Mouse (Mus musculus) T-cell, adult 2 months (primary cell): ENCODE results near the gene Camkv.

Experiments used
- DNase-seq: peaks from one replicate; pipeline ENCODE4 v3.0.0; 2022; ENCODE audit warnings: low spot score

Camkv gene

DNA sequence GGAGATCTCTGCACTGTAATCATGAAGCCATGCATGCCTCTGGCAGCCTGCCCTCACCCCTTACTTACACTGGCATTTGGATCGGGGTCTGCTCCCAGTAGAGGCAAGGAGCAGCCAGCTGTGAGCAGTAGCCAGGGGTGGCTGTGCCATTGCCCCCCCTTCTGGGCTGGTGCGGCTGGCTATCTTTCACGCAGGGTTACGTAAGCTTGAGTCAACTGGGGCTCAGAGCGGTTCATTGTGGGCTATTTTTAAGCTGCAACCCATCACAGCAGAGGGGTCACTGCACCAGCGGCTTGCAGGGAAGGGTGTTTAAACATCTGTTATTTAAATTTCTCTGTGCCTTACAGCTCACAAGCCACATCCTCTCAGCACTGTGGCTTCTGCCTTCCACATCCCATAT is 11.5 kb upstream of the Camkv start:
- no peak for DNase-seq

DNA sequence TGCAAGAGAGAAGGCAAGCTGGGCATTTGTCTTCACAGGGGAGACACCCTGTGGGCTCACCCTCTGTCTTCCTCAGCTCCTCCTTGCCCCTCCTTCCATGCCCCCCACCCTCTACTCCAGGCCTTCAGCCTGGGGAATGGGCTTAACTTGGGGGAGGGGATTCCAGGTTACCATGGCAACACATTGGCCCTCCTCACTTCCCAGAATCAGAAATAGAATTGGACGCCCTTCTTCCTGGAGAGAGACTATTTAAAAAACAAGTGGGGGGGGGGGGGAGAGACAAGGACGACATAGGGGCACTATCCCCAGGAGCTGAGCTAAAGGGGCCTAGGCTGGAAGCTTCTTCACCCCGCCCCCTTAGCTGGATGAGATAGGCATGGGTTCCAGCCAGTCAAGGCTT is 10.2 kb upstream of the Camkv start:
- DNase-seq, result no peak

DNA sequence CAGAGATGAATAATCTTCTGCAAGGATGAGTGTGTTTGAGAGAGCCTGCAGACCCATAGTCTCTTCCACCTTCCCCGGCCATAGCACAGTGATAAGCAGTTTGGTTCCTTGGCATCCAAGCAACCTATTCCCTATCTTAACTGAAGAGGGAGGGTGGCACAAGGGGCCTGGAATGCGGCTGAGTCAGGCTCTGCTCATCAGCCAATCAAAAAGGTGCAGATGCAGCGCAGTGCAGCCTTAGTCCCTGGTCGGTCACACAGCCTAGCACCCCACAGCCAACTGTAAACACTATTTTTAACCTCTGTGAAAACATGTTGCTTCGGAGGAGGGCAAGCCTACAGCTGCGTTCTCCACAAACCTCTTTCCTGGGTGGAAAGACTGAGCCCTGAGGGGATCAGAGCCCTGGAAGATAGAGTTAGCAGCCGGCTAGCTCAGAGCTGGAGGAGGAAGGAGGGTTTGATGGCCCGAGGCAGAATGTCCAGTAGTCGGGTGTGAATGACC is 8.5 kb upstream of the Camkv start:
- DNase-seq, result no peak

DNA sequence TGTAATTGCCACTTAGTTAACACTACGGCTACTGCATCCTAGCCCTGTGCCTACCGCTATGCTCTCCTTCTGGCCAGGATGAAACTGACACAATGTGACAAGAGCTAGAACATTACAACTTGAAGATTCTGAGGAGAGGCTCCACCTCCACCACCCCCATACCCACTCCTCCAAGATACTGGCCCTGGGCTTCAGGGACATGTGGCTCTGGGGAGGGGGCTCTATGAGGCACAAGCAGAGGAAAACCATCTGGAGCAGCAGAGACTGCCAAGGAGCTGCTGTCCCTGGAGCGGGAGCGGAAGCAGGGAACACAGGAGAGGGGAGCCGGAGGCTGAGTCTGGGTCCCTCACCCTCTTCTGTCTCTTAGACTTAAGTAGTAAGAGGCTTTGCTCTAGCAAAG is 7.7 kb upstream of the Camkv start:
- DNase-seq, result no peak

DNA sequence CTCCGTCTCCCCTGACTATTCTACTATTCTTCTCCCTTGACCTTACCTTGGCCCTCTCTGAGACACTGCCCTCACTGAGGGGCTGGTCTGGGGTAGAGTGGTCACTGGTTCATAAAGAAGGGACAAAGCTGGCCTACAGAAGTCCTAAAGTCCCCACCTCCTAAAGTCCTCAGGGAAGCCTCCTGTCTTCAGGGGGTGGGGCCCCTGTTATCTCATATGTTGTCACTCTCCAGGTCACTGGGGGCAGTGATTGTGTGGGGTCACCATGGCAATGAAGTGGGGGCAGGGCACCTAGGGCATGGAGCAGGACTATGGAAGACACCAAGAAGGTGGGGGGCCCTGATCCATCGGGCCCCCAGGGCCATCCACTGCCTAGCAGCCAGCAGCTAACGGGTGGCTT is 7.3 kb upstream of the Camkv start, which contains the start of gene Actl11:
Gene Actl11 (plus strand): TSS at position 301 of the 400 bp plus-strand sequence.
- no peak for DNase-seq

DNA sequence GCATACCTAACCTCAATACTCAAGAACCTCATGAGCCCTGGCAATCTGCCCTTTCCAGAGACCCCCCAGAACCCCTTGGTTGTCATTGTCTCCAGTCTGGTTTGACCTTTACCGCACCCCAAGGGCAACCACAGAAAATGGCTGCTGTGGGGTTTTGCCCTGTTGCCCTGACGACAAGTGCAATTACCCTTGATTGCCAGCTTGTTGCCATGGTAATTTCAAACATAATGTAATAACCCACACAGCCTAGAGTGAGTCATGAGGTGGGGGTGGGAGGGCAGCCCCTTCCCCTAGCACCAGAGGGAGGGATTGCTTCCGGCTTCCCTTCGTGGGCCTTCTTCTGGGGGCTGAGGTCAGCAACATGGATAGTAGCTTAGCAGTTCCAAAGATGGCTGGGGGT is 3.3 kb upstream of the Camkv start:
- DNase-seq, result no peak

DNA sequence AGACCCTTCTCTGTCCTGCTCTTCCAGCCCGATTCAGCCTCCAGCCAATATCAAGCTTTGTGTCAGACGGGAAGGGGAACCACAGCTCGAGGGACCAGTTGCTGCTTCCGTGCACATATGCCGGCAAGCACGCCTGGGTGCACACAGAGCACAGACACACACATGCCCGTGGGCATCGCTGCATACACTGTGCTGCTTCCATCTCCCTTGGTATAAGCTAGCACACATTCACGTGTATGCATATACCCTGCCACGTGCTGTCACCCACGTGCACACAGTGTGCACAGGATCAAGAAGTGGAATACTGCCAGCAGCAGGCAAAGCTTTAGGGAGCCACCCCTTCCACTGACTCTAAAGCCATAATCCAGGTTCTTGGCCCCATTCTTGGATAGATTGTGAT is 1.3 kb upstream of the Camkv start:
- no peak for DNase-seq

DNA sequence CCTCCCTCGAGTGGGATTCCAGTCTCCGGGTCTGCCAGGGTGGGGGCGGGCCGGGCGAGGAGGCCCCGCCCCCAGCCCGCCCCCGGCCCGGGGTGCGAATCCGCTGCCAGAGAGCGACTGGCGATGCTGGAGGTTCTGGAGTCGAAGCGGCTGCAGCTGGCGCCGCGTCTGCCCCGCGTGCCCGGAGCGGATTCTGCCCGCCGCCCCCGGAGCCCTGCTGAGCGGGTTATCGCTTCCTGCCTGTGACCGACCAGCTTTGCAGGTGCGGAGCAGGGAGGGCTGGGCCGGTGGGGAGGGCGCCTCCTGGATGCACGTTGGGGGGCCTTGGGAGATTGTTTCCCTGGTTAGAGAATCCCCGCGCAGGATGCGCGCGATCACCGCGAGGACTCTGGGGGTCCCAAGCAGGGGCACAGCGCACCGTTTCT is 328 bp downstream of the Camkv start:
- peak; percentile 53 for DNase-seq

DNA sequence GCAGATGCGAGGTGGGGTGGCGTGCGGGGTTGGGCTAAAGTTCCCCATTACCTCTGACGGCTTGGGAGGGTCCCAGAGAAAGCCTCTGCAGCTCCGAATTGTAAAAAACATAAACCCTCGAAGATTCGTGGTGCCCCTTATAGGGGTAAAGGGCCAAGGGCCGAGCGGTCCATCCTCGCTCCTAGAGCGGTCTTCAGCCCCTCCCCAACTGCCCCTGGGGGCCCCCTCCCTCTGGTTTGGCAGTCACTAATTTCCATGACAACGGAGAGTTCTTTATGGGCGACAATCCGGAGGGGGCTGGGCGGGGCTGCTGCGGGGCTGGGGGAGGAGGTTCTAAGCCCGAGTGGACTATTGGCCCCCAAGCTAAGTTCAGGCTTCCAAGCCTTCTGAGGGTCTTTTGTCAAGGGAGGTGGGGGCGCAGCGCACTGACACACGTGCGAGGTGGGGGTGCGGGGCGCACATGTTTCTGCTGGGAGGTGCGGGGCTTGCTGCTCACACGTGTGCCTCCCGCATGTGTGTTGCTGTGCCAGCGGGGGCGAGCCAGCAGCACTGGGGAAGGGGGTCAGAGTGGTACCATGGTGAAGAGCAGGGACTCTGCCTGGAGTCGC is 845 bp downstream of the Camkv start:
- DNase-seq, result no peak

DNA sequence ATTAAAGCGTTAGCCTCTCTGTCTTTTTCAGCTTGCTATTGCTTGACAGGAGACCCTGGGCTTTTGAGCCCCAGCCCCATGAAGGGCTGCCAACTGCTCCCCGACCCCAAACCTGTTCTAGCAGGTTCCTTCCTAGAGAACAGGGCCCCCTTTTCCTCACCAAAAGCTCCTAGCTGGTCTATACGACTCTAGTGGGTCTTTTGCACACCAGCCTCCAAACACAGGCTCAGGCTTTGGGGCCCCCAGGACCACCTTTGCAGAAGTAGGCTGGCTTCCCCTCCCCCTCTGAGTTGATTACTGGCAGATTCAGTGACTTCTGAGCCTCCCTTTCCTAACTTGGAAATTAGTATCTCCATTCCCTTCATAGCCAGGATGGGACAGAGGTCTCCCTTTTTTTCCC is 1.4 kb downstream of the Camkv start:
- no peak for DNase-seq

DNA sequence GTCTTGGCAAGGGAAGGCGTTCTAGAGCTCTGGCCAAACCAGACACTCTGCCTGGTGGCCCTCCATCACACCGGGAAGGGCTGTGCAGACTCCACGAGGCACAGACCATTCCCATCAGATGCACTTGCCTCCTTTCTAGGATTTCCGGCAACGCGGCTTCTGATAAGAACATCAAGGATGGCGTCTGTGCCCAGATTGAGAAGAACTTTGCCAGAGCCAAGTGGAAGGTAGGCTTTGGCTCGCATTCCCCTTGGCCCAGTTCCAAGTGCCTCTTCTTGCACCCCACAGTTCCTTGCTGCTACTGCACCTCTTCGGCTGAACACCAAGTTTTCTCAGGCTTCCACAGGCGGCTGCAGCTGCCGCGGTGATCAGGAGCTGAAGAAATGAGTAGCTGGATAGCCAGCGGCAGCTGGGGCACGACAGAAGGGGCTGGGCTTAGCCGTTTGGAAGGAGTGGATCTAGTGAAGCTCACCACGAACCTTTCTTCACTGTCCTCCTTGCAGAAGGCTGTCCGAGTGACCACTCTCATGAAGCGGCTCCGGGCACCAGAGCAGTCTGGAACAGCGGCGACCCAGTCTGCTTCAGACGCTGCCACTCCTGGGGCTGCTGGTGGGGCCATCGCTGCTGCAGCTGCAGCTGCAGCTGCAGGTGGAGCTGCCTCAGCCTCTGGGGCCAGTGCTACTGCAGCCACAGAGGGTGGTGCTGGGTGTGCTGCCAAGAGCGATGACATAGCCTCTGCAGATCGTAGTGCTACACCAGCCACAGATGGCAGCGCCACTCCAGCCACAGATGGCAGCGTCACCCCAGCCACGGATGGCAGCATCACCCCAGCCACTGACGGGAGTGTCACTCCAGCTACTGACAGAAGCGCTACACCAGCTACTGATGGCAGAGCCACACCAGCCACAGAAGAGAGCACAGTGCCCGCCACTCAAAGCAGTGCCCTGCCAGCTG is 12.0 kb downstream of the Camkv start:
- DNase-seq, result no peak

DNA sequence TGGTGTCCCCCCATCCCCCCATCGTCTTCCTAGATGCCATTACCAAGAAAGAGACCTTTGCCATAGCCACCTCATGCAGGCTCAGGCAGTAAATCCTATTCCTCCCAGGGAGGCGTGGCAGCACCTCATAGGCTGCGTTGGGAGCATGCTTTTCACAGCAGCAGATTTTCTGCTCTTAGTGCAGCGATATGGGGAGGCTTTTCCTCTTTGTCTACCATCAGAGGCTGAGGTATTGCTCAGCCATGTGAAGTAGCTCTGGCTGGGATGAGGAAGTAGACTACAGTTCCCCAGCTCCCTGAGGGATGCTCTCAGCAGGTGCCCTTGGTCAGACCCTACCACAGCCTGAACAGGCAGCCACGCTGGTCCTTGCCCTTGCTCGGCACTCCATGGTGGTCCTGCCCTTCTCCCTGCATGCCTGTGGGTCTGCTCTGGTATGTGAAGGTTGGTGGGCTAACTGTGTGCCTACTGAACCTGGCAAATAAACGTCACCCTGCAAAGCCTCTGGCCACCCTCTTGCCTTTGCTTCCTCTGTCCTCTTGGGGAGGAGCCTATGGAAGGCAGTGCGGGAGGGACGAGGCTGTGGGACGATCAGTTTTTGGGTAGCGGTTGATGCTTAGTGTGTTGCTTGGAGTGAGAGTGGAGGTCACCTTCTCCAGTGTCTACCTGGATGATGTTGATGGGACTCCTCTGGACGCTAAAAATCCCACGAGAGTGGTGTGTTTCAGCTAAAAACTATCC is 13.9 kb downstream of the Camkv start:
- no peak for DNase-seq

DNA sequence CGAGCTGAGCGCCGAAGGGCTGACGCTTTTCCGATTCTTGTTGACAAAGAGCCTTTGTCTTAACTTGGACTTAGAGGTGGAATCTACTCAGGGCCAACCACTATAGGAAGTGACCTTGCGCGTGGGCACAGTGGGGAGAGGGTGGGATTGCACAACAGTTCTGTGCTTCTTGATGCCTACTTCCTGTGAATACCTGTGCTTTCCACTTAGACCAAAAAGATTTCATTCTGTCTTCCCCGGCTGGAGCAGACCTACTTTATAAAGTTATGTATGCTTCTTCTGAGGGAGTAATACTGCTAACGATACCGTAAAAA is 14.4 kb downstream of the Camkv start, which contains the start of gene Traip:
Gene Traip (plus strand): TSS at position 215 of the 314 bp plus-strand sequence.
- DNase-seq, result no peak

DNA sequence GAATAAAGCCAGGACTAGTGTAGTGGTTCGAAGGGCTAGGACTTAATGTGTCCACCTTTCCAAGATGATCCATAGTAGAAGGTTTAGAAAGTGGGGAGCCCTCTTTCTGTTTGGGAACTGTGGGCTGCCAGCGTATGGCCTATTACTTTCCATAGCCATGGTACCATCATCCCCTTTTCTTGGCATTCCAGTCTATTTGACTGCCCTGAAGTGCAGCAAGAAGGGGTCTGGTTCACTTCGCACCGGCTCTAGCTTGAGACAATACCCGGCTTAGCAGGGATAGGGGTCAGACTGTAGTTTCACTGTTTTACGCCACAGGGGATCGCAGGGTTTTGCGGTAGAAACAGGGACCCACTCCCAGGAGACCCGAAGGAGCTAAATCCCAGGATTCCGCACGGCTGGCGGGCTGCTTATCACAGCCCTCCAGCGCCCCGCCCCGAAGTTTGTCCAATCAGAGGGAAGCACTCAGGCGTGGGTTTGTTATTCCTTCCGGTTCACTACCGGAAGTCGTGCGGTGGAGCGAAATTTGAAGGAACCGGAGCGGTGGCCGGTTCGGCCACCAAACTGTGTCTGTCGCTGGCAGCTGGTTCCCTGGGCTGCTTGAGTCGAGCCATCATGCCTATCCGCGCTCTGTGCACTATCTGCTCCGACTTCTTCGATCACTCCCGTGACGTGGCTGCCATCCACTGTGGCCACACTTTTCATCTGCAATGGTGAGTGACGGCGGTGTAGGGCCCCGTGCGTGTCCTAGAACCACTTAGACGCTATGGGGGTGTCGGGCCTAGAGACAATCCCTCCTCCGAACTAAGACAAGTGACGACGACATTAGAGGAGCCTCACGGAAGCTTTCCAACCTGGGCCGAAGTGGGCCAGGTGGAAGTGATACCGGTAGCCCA is 15.2 kb downstream of the Camkv start:
- DNase-seq, result peak; percentile 83

DNA sequence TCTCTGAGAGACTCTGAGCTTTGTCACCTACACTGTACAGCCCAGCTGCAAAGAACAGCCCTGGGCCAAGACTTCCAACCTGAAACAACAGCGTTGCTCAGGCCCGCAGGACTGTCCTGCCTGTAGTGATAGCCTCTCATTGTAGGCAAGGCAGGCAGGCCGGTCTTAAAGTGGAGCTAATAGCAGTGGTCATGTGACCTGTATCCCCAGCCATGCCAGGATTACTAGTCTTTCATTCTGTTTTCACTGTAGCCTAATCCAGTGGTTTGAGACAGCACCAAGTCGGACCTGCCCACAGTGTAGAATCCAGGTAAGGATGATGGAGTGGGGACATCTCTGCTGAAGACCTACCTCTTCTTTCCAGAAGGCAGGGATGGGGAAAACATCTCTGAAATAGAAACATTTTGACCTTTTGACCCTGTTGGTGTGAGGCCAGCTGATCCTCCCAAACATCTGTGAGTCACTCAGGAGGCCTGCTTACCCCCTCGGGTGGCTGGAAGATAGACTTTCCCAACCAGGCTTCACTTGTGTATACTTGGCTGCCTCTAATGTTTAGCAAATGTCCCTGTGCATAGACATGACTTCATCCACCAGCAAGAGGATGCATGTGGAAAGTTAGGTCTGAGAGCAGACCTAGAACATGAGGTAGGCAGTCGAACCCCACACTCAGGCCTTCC is 20.3 kb downstream of the Camkv start:
- DNase-seq, result no peak

DNA sequence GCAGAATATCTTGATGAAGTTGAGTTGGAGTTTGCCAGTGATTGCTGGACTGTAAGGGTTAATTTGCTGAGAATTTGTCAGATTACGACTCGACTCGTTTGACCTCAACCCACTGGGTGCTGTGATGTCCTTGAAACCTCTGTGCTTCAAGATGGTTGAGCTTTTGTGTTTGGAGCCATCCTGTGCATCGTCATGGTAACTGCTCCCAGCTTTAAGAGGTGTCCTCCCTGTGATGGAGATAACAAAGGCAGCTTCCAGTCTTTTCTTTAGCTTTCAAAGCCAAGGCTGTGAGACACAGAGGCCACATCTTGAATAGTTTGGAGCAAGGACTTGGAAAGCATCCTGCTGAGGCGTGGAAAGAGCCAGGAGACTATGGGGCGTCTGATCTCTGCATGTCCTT is 21.7 kb downstream of the Camkv start:
- no peak for DNase-seq

DNA sequence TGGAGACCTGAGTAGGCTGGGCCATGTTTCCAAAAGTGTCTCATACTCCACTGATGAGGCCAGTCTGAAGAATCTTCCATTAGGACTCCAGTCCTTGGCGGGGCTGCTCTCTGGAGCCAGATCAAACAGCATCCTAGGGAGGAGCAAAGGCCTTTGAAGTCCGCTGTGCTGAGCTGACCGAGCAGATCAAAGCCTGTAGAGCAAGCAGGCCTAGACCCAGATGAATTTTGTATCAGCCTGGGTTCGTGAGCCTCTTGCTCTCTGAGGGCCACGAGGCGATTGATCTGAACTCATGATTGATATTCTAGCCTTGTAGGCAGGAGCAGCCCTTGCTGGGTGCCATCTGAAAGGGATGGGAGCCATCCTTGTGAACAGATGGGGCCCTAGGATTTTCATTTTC is 24.4 kb downstream of the Camkv start:
- DNase-seq, result no peak

DNA sequence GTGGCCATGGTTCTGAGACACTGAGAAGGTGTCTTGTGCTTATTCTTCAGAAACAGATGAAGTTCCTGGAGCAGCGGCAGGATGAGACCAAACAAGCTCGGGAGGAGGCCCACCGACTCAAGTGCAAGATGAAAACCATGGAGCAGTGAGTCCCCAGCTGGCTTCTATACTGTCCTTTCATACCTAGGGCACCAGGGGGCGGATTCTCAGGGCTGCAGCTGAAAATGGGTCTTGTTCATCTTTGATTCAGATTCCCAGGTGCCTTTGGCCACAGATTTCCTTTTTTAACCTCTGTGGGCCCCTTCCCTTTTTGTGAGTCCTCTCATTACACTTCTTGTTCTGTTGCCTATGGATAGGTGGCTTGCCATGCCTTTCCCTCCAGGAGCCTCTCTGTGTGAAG is 25.5 kb downstream of the Camkv start:
- DNase-seq, result no peak

DNA sequence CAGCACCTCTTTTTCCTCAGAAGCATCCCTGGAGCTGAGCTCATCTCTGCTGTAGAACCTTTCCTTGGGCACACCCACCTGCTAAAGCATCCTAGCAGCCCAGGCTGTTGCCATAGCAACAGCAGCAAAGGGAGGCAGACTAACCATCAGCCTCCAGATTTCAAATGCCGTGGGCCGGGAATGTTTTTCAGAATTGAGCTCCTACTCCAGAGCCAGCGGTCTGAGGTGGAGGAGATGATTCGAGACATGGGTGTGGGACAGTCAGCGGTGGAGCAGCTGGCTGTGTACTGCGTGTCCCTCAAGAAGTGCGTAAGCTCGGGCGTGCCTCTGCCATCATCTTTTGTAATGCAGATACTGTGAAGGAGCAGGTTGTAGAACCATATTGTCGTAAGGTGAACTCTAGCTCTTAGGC is 25.9 kb downstream of the Camkv start:
- no peak for DNase-seq

DNA sequence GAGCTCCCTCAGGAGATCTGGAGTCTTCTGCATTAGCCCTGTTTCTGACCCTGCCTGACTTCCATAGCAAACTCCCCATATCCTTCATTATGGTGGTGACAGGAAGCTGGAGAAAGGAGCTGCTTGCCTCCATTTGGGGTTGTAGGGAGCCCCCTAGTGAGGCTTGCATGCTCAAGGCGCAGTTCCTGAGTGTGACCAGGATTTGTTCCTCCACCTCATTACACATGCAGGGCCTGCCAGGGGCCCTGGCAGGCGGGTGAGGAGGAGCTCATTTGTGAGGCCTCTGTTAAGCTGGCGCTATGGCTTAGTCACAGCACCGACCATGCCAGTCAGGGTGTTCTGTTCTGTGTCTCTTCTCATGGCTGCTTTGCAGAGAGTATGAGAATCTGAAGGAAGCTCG is 26.4 kb downstream of the Camkv start:
- no peak for DNase-seq

DNA sequence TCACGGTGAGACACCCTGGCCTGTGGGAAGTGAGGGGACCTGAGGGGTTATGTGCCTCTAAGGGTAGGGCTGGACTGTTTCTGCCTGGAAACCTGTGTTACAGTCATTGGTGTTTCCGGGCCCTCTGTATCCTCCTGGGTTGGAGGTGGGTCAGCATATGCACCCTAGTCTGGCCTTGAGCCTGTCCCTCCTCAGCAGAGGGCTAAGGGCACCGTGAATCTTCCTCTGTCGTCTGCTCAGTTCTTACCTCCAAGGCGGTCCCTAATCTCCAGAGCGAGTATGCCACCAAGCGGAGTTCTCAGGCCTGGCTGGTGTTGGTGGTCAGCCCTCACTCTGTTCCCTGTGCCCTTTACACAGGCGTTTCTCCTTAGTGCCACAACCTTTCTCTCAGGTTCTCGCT is 27.4 kb downstream of the Camkv start:
- DNase-seq, result no peak
